Mouse (Mus musculus) intestine, embryonic 14.5 days (tissue): ENCODE data around the gene Ttc17. TPM values are rescaled to one million over a fixed set of nuclear protein-coding genes. Genes with fewer than 3 reads are reported as not detected.

Experiments used
- ATAC-seq: fragments of 200-750 bp; cut with Nextera tagmentation; replicated peaks from 2 replicates; pipeline ENCODE4 v1.8.0; 2017; ENCODE audit warnings: low read depth, moderate number of reproducible peaks, moderate TSS enrichment, moderate library complexity; ENCODE audit not compliant: low FRiP score, low TSS enrichment
- DNase-seq: peaks from one replicate; pipeline ENCODE4 v3.0.0-alpha.2; 2018; ENCODE audit warnings: low spot score
- H3K27ac ChIP-seq: fragments of 300-500 bp; sonication (generic); 2 replicates; pipeline ENCODE4 v1.5.1; 2014; ENCODE audit warnings: low read depth, mild to moderate bottlenecking, control low read depth
- H3K27me3 ChIP-seq: fragments of 300-500 bp; sonication (generic); replicated peaks from 2 replicates; pipeline ENCODE4 v1.6.1; 2014; ENCODE audit warnings: low read length, control low read depth; ENCODE audit not compliant: control insufficient read depth, insufficient read depth
- H3K36me3 ChIP-seq: fragments of 300-500 bp; sonication (generic); 2 replicates; pipeline ENCODE4 v1.6.1; 2014; ENCODE audit warnings: low read length, control low read depth; ENCODE audit not compliant: control insufficient read depth, insufficient read depth
- H3K4me1 ChIP-seq: fragments of 300-500 bp; sonication (generic); replicated peaks from 2 replicates; pipeline ENCODE4 v1.6.1; 2014; ENCODE audit warnings: low read length, control low read depth, mixed read lengths; ENCODE audit not compliant: control insufficient read depth, insufficient read depth
- H3K4me2 ChIP-seq: fragments of 300-500 bp; sonication (generic); 2 replicates; pipeline ENCODE4 v1.6.1; 2014; ENCODE audit warnings: low read length
- H3K4me3 ChIP-seq: fragments of 300-500 bp; sonication (generic); 2 replicates; pipeline ENCODE4 v1.5.1; 2014; ENCODE audit warnings: low read depth, low read length, control low read depth, mixed read lengths
- H3K9ac ChIP-seq: fragments of 300-500 bp; sonication (generic); 2 replicates; pipeline ENCODE4 v1.6.1; 2014; ENCODE audit warnings: mild to moderate bottlenecking, low read length
- H3K9me3 ChIP-seq: fragments of 300-500 bp; sonication (generic); 2 replicates; pipeline ENCODE4 v1.6.1; 2016; ENCODE audit warnings: low read length, control low read depth; ENCODE audit not compliant: control insufficient read depth
- WGBS: fragments of 180-500 bp; shearing (Covaris S2); extraction: QIAGEN DNeasy Blood & Tissue Kit; methylation state at CpG from one replicate; pipeline ENCODE4 v1.1.7; 2014; 5-methylcytosine and 5-hydroxymethylcytosine counted together
- polyA plus RNA-seq: library from polyadenylated mRNA; unstranded; fragments of >200 nt; fragmentation: Nextera tagmentation; extraction: Ambion mirVana; gene quantifications from 2 replicates; pipeline ENCODE4 v1.2.1, GENCODE M21; 2014

Ttc17 gene
- polyA plus RNA-seq, 1 experiment from 2014 or later: 17.7 TPM

- H3K27me3 ChIP-seq: no peaks in the 10 kb centered on the region
- ATAC-seq (no peak), DNase-seq (no peak)
- H3K4me1 ChIP-seq: no peaks in the 10 kb centered on the region
- H3K4me3 ChIP-seq: no peak overlapping the region
- no peak overlapping the region for H3K4me2 ChIP-seq
- H3K9ac ChIP-seq: no peak overlapping the region
- no peak overlapping the region for H3K27ac ChIP-seq
- H3K9me3 ChIP-seq: peaks cover 11% of the 10 kb centered on the region; the same call in 1 of the 2 replicates
- H3K36me3 ChIP-seq: peaks cover 45% of the 10 kb centered on the region
- 87% methylated on average over 8 of the region's 8 CpGs for WGBS
Observed at GRCm38 (mm10) chr2:94301749-94302148, 104.7 kb downstream of the Ttc17 start.

GRCm38 (mm10) chr2:94297467-94297866, 109.0 kb downstream of the Ttc17 start:
- Histone ChIP-seq H3K9ac (no peak overlapping the region), H3K4me3 (no peak overlapping the region), H3K36me3 (peaks cover 29% of the 10 kb centered on the region), H3K4me1 (no peaks in the 10 kb centered on the region), H3K27ac (no peak overlapping the region), H3K9me3 (peaks cover 11% of the 10 kb centered on the region; the same call in 1 of the 2 replicates), H3K4me2 (no peak overlapping the region), H3K27me3 (no peaks in the 10 kb centered on the region)
- 59% methylated on average over 3 of the region's 3 CpGs for WGBS
- DNase-seq (no peak), ATAC-seq (no peak)

- H3K4me1 ChIP-seq: peaks cover 5% of the 10 kb centered on the region
- 1% methylated on average over 5 of the region's 5 CpGs for WGBS
- DNase-seq (peak; percentile 79), ATAC-seq (0 out of 2 replicates have a peak, but pooled peaks have one; percentile 48)
- no peak overlapping the region for H3K27ac ChIP-seq
- no peaks in the 10 kb centered on the region for H3K27me3 ChIP-seq
- H3K9ac ChIP-seq: no peak overlapping the region
- no peak overlapping the region for H3K4me3 ChIP-seq
- H3K36me3 ChIP-seq: no peaks in the 10 kb centered on the region
- no peak overlapping the region for H3K4me2 ChIP-seq
- no peaks in the 10 kb centered on the region for H3K9me3 ChIP-seq
Observed at GRCm38 (mm10) chr2:94290483-94290882, 116.0 kb downstream of the Ttc17 start.

- WGBS: 61% methylated on average over 6 of the region's 6 CpGs
- no peak overlapping the region for H3K9ac ChIP-seq
- H3K9me3 ChIP-seq: no peaks in the 10 kb centered on the region
- peaks cover 5% of the 10 kb centered on the region for H3K4me1 ChIP-seq
- no peaks in the 10 kb centered on the region for H3K36me3 ChIP-seq
- no peak overlapping the region for H3K4me2 ChIP-seq
- H3K27ac ChIP-seq: no peak overlapping the region
- H3K4me3 ChIP-seq: no peak overlapping the region
- ATAC-seq: no peak
- no peak for DNase-seq
- no peaks in the 10 kb centered on the region for H3K27me3 ChIP-seq
Observed at GRCm38 (mm10) chr2:94289659-94290058, 116.8 kb downstream of the Ttc17 start.

- H3K9me3 ChIP-seq: no peaks in the 10 kb centered on the region
- peaks cover 5% of the 10 kb centered on the region for H3K4me1 ChIP-seq
- no peak overlapping the region for H3K27ac ChIP-seq
- no peak overlapping the region for H3K4me2 ChIP-seq
- H3K27me3 ChIP-seq: no peaks in the 10 kb centered on the region
- WGBS: 0% methylated on average over 2 of the region's 2 CpGs
- no peaks in the 10 kb centered on the region for H3K36me3 ChIP-seq
- no peak overlapping the region for H3K4me3 ChIP-seq
- DNase-seq (no peak), ATAC-seq (peak; percentile 61)
- no peak overlapping the region for H3K9ac ChIP-seq
Observed at GRCm38 (mm10) chr2:94289169-94289568, 117.3 kb downstream of the Ttc17 start.

- 41% methylated on average over 5 of the region's 5 CpGs for WGBS
- ATAC-seq: no peak
Observed at GRCm38 (mm10) chr2:94288086-94288485, 118.4 kb downstream of the Ttc17 start.

GRCm38 (mm10) chr2:94287435-94287834, 119.1 kb downstream of the Ttc17 start:
- no peak overlapping the region for H3K27ac ChIP-seq
- H3K4me1 ChIP-seq: peaks cover 5% of the 10 kb centered on the region
- ATAC-seq (no peak), DNase-seq (no peak)
- H3K4me3 ChIP-seq: no peak overlapping the region
- H3K9me3 ChIP-seq: no peaks in the 10 kb centered on the region
- no peak overlapping the region for H3K9ac ChIP-seq
- no peaks in the 10 kb centered on the region for H3K36me3 ChIP-seq
- WGBS: 76% methylated on average over 7 of the region's 7 CpGs
- H3K27me3 ChIP-seq: no peaks in the 10 kb centered on the region
- H3K4me2 ChIP-seq: no peak overlapping the region

More at GRCm38 (mm10) chr2:94288086-94288485, 118.4 kb downstream of the Ttc17 start:
- Histone ChIP-seq H3K9me3 (no peaks in the 10 kb centered on the region), H3K4me1 (peaks cover 5% of the 10 kb centered on the region), H3K27me3 (no peaks in the 10 kb centered on the region), H3K4me3 (no peak overlapping the region), H3K27ac (no peak overlapping the region), H3K9ac (no peak overlapping the region), H3K36me3 (no peaks in the 10 kb centered on the region), H3K4me2 (no peak overlapping the region)
- DNase-seq: no peak

GRCm38 (mm10) chr2:94283526-94283925, 123.0 kb downstream of the Ttc17 start:
- Histone ChIP-seq H3K27me3 (no peaks in the 10 kb centered on the region), H3K27ac (no peak overlapping the region), H3K9me3 (no peaks in the 10 kb centered on the region), H3K9ac (no peak overlapping the region), H3K36me3 (no peaks in the 10 kb centered on the region), H3K4me3 (no peak overlapping the region), H3K4me2 (no peak overlapping the region), H3K4me1 (no peaks in the 10 kb centered on the region)
- ATAC-seq (no peak), DNase-seq (no peak)
- WGBS: 79% methylated on average over 6 of the region's 6 CpGs

- WGBS: 78% methylated on average over 5 of the region's 5 CpGs
- Histone ChIP-seq H3K27me3 (peaks cover 3% of the 10 kb centered on the region), H3K9me3 (no peaks in the 10 kb centered on the region), H3K4me1 (no peaks in the 10 kb centered on the region), H3K4me3 (no peak overlapping the region), H3K9ac (no peak overlapping the region), H3K36me3 (no peaks in the 10 kb centered on the region), H3K4me2 (no peak overlapping the region), H3K27ac (no peak overlapping the region)
- DNase-seq (no peak), ATAC-seq (no peak)
Observed at GRCm38 (mm10) chr2:94279596-94279995, 126.9 kb downstream of the Ttc17 start.
